Mouse (Mus musculus) liver, adult 2 months (tissue): Measurements from ENCODE around the gene Ppm1h. TPM values are rescaled to one million over a fixed set of nuclear protein-coding genes. Genes with fewer than 3 reads are reported as not detected.

Experiments
- DNase-seq: peaks from one replicate; pipeline ENCODE4 v3.0.0-alpha.2; 2011; ENCODE audit warnings: low read depth, low spot score; ENCODE audit errors: extremely low read depth
- H3K27ac ChIP-seq: fragments of 200-500 bp; replicated peaks from 2 replicates; pipeline ENCODE4 v1.5.1; 2012; ENCODE audit warnings: low read depth, mild to moderate bottlenecking, control low read depth, inconsistent platforms, low read length; ENCODE audit not compliant: insufficient read depth
- H3K27me3 ChIP-seq: fragments of 200-500 bp; 2 replicates; pipeline ENCODE4 v1.6.1; 2012; ENCODE audit warnings: mild to moderate bottlenecking, moderate library complexity, low read length, inconsistent platforms; ENCODE audit not compliant: control insufficient read depth, insufficient read depth
- H3K36me3 ChIP-seq: fragments of 200-500 bp; 2 replicates; pipeline ENCODE4 v1.6.1; 2012; ENCODE audit warnings: low read length, inconsistent platforms; ENCODE audit not compliant: control insufficient read depth, insufficient read depth
- H3K4me1 ChIP-seq: fragments of 200-500 bp; 2 replicates; pipeline ENCODE4 v1.6.1; 2011; ENCODE audit warnings: low read length; ENCODE audit not compliant: control insufficient read depth, insufficient read depth
- H3K4me3 ChIP-seq: fragments of 200-500 bp; 2 replicates; pipeline ENCODE4 v1.5.1; 2011; ENCODE audit warnings: low read depth, mild to moderate bottlenecking, control low read depth, low read length, moderate library complexity; ENCODE audit not compliant: insufficient read depth
- H3K79me2 ChIP-seq: fragments of 200-500 bp; 2 replicates; pipeline ENCODE4 v1.6.1; 2012; ENCODE audit warnings: inconsistent platforms, mild to moderate bottlenecking, low read length, moderate library complexity; ENCODE audit not compliant: control insufficient read depth, insufficient read depth
- H3K9ac ChIP-seq: fragments of 200-500 bp; 2 replicates; pipeline ENCODE4 v1.6.1; 2012; ENCODE audit warnings: low read depth, mild to moderate bottlenecking, control low read depth, inconsistent platforms, low read length
- CTCF ChIP-seq: fragments of 200-500 bp; IDR thresholded peaks from 2 replicates; pipeline ENCODE4 v1.5.1; 2011; ENCODE audit warnings: low read depth, low read length, control low read depth
- POLR2A ChIP-seq: fragments of 200-500 bp; IDR thresholded peaks from 2 replicates; pipeline ENCODE4 v1.6.1; 2011; ENCODE audit warnings: low read length, control low read depth; ENCODE audit not compliant: insufficient read depth; ENCODE audit errors: extremely low read depth
- WGBS: fragments of 180-500 bp; shearing (Covaris S2); methylation state at CpG from one replicate; pipeline ENCODE4 v1.1.7; 2018; 5-methylcytosine and 5-hydroxymethylcytosine counted together
- polyA plus RNA-seq: library from polyadenylated mRNA; depleted of rRNA; stranded (reverse); fragments of >200 nt; gene quantifications from 2 replicates; pipeline ENCODE4 v1.2.3, GENCODE M21; 2012
- total RNA-seq: library from RNA; depleted of rRNA; stranded (reverse); fragments of >200 nt; gene quantifications from 2 replicates; pipeline ENCODE4 v1.2.3, GENCODE M21; 2014

Gene Ppm1h
- total and polyA plus RNA-seq, 2 experiments: 1.5 to 3.7 TPM

GRCm38 (mm10) chr10:122912701-122913368, 234.3 kb downstream of the Ppm1h start:
- no peaks in the 10 kb centered on the region for H3K36me3 ChIP-seq
- H3K27ac ChIP-seq: no peak overlapping the region
- H3K9ac ChIP-seq: no peak overlapping the region
- H3K27me3 ChIP-seq: no peaks in the 10 kb centered on the region
- H3K4me3 ChIP-seq: no peak overlapping the region
- H3K79me2 ChIP-seq: no peaks in the 10 kb centered on the region
- no peak for TF ChIP-seq POLR2A
- no peak for TF ChIP-seq CTCF
- peak; percentile 11 for DNase-seq
- H3K4me1 ChIP-seq: no peaks in the 10 kb centered on the region
- whole genome bisulfite sequencing: 45% methylated on average over 19 of the region's 19 CpGs

- Histone ChIP-seq H3K4me1 (no peaks in the 10 kb centered on the region), H3K27ac (no peak overlapping the region), H3K79me2 (no peaks in the 10 kb centered on the region), H3K4me3 (no peak overlapping the region), H3K36me3 (no peaks in the 10 kb centered on the region), H3K9ac (no peak overlapping the region), H3K27me3 (no peaks in the 10 kb centered on the region)
- no peak for TF ChIP-seq POLR2A
- TF ChIP-seq CTCF: no peak
- WGBS: 82% methylated on average over 11 of the region's 11 CpGs
- DNase-seq: no peak
Measured at GRCm38 (mm10) chr10:122913393-122913792, 234.8 kb downstream of the Ppm1h start.

- WGBS: 94% methylated on average over 8 of the region's 8 CpGs
Measured at GRCm38 (mm10) chr10:122915905-122916304, 237.3 kb downstream of the Ppm1h start.

GRCm38 (mm10) chr10:122917648-122918324, 239.2 kb downstream of the Ppm1h start:
- no peak for DNase-seq
- H3K4me1 ChIP-seq: no peaks in the 10 kb centered on the region
- H3K9ac ChIP-seq: no peak overlapping the region
- H3K79me2 ChIP-seq: no peaks in the 10 kb centered on the region
- no peak overlapping the region for H3K4me3 ChIP-seq
- WGBS: 93% methylated on average over 14 of the region's 14 CpGs
- no peak for TF ChIP-seq POLR2A
- no peak for TF ChIP-seq CTCF
- H3K27ac ChIP-seq: no peak overlapping the region
- no peaks in the 10 kb centered on the region; the same call in 1 of the 2 replicates for H3K36me3 ChIP-seq
- no peaks in the 10 kb centered on the region for H3K27me3 ChIP-seq

More at GRCm38 (mm10) chr10:122915905-122916304, 237.3 kb downstream of the Ppm1h start:
- Histone ChIP-seq H3K79me2 (no peaks in the 10 kb centered on the region), H3K27me3 (no peaks in the 10 kb centered on the region), H3K4me1 (no peaks in the 10 kb centered on the region), H3K9ac (no peak overlapping the region), H3K4me3 (no peak overlapping the region), H3K36me3 (no peaks in the 10 kb centered on the region; the same call in 1 of the 2 replicates), H3K27ac (no peak overlapping the region)
- no peak for TF ChIP-seq POLR2A
- TF ChIP-seq CTCF: no peak
- DNase-seq: no peak

- no peaks in the 10 kb centered on the region; the same call in 1 of the 2 replicates for H3K36me3 ChIP-seq
- DNase-seq: no peak
- no peak overlapping the region for H3K9ac ChIP-seq
- no peaks in the 10 kb centered on the region for H3K4me1 ChIP-seq
- H3K27me3 ChIP-seq: no peaks in the 10 kb centered on the region
- TF ChIP-seq CTCF (no peak), POLR2A (no peak)
- 97% methylated on average over 9 of the region's 9 CpGs for WGBS
- no peaks in the 10 kb centered on the region for H3K79me2 ChIP-seq
- no peak overlapping the region for H3K27ac ChIP-seq
- H3K4me3 ChIP-seq: no peak overlapping the region
Measured at GRCm38 (mm10) chr10:122918325-122918694, 239.7 kb downstream of the Ppm1h start.

- H3K27me3 ChIP-seq: no peaks in the 10 kb centered on the region
- no peak overlapping the region for H3K27ac ChIP-seq
- H3K4me3 ChIP-seq: no peak overlapping the region
- no peaks in the 10 kb centered on the region for H3K79me2 ChIP-seq
- H3K9ac ChIP-seq: no peak overlapping the region
- no peak for DNase-seq
- WGBS: 96% methylated on average over 5 of the region's 5 CpGs
- TF ChIP-seq CTCF: no peak
- TF ChIP-seq POLR2A: no peak
- H3K4me1 ChIP-seq: no peaks in the 10 kb centered on the region
- no peaks in the 10 kb centered on the region; the same call in 1 of the 2 replicates for H3K36me3 ChIP-seq
Measured at GRCm38 (mm10) chr10:122918754-122919153, 240.2 kb downstream of the Ppm1h start.
